Mouse (Mus musculus) kidney, adult 2 months (tissue): ENCODE data around the gene Zfp385c.

ENCODE experiments used
- CTCF ChIP-seq: fragments of 200-500 bp; conservative IDR thresholded peaks from 2 replicates; pipeline ENCODE4 v1.5.1; 2011; ENCODE audit warnings: low read depth, mild to moderate bottlenecking, control low read depth, low read length, moderate library complexity, mixed read lengths; ENCODE audit not compliant: insufficient read depth, insufficient read length
- POLR2A ChIP-seq: fragments of 200-500 bp; IDR thresholded peaks from one replicate; pipeline ENCODE4 v1.6.1; 2011; ENCODE audit warnings: low read depth, low read length, control low read depth

- TF ChIP-seq POLR2A (no peak), CTCF (no peak)
Measured at GRCm38 (mm10) chr11:100682526-100682925, 9.7 kb downstream of the Zfp385c start.
